Mouse (Mus musculus) brown adipose tissue, adult 24 weeks (tissue): ENCODE results near the gene Med12. TPM values are rescaled to one million over a fixed set of nuclear protein-coding genes. Genes with fewer than 3 reads are reported as not detected.
A peak's percentile ranks its signal among the peaks of the same experiment; 100 is the strongest.

Experiments
- H3K27ac ChIP-seq: fragments of 200-500 bp; replicated peaks from 2 replicates; pipeline ENCODE4 v1.5.1; 2012; ENCODE audit warnings: low read depth, mild to moderate bottlenecking, low read length
- H3K4me1 ChIP-seq: fragments of 200-500 bp; 2 replicates; pipeline ENCODE4 v1.6.1; 2012; ENCODE audit warnings: low read length, mixed read lengths; ENCODE audit not compliant: control insufficient read depth, insufficient read depth, insufficient read length
- H3K4me3 ChIP-seq: fragments of 200-500 bp; 2 replicates; pipeline ENCODE4 v1.5.1; 2012; ENCODE audit warnings: low read depth, mild to moderate bottlenecking, low read length, moderate library complexity; ENCODE audit not compliant: insufficient read depth
- polyA plus RNA-seq: library from polyadenylated mRNA; stranded (reverse); fragments of >200 nt; gene quantifications from 2 replicates; pipeline ENCODE4 v1.2.4, GENCODE M21; 2012; ENCODE audit not compliant: missing spikeins, insufficient read depth, insufficient read length

Gene Med12
- 21.8 and 30.0 TPM in 2 replicates for polyA plus RNA-seq

GRCm38 (mm10) chrX:101273875-101274738 is at the start of gene Med12:
TSS of gene Med12 (plus strand) at chrX:101274030.
- Histone ChIP-seq H3K27ac (peak within 1 kb of the TSS; percentile 73), H3K4me3 (peak within 1 kb of the TSS; percentile 80), H3K4me1 (no peaks in the 10 kb centered on the region)

- Histone ChIP-seq H3K4me3 (no peak overlapping the region), H3K4me1 (no peaks in the 10 kb centered on the region), H3K27ac (no peak overlapping the region)
Measured at GRCm38 (mm10) chrX:101245011-101245410, 28.8 kb upstream of the Med12 start.

GRCm38 (mm10) chrX:101253952-101254729 is 19.7 kb upstream of the Med12 start, which contains the start of gene Foxo4:
TSS of gene Foxo4 (plus strand) at chrX:101254528.
- no peaks in the 10 kb centered on the region for H3K4me1 ChIP-seq
- peak within 1 kb of the TSS; percentile 77 for H3K27ac ChIP-seq
- H3K4me3 ChIP-seq: peak within 1 kb of the TSS; percentile 75

- H3K4me3 ChIP-seq: peak overlapping the region; percentile 75
- no peaks in the 10 kb centered on the region for H3K4me1 ChIP-seq
- H3K27ac ChIP-seq: 0 out of 2 replicates have a peak overlapping the region, but pooled peaks have one; percentile 21
Measured at GRCm38 (mm10) chrX:101254740-101255139, 19.1 kb upstream of the Med12 start.

- Histone ChIP-seq H3K4me3 (no peak overlapping the region), H3K4me1 (no peaks in the 10 kb centered on the region), H3K27ac (no peak overlapping the region)
Measured at GRCm38 (mm10) chrX:101256603-101257002, 17.2 kb upstream of the Med12 start.

- H3K4me3 ChIP-seq: no peak overlapping the region
- no peaks in the 10 kb centered on the region for H3K4me1 ChIP-seq
- no peak overlapping the region for H3K27ac ChIP-seq
Measured at GRCm38 (mm10) chrX:101260441-101261325, 13.1 kb upstream of the Med12 start.

GRCm38 (mm10) chrX:101263892-101264291 is 9.9 kb upstream of the Med12 start, which contains the start of gene Gm614:
TSS of gene Gm614 (minus strand) at chrX:101263992.
- H3K4me3 ChIP-seq: no peak within 1 kb of the TSS
- no peak within 1 kb of the TSS for H3K27ac ChIP-seq
- no peaks in the 10 kb centered on the region for H3K4me1 ChIP-seq

- Histone ChIP-seq H3K27ac (no peak overlapping the region; the same call in 1 of the 2 replicates), H3K4me3 (no peak overlapping the region), H3K4me1 (no peaks in the 10 kb centered on the region)
Measured at GRCm38 (mm10) chrX:101266631-101267030, 7.2 kb upstream of the Med12 start.

GRCm38 (mm10) chrX:101268025-101268754 is 5.6 kb upstream of the Med12 start, which contains the start of gene Il2rg:
TSS of gene Il2rg (minus strand) at chrX:101268255.
- H3K27ac ChIP-seq: peak within 1 kb of the TSS; percentile 80
- peak within 1 kb of the TSS; percentile 59 for H3K4me3 ChIP-seq
- H3K4me1 ChIP-seq: no peaks in the 10 kb centered on the region

GRCm38 (mm10) chrX:101268755-101269124 is 5.1 kb upstream of the Med12 start, which contains the start of gene Gm20489:
TSS of gene Gm20489 (minus strand) at chrX:101269023.
- peak within 1 kb of the TSS; percentile 80 for H3K27ac ChIP-seq
- peak within 1 kb of the TSS; percentile 59 for H3K4me3 ChIP-seq
- H3K4me1 ChIP-seq: no peaks in the 10 kb centered on the region

- Histone ChIP-seq H3K27ac (no peak overlapping the region; the same call in 1 of the 2 replicates), H3K4me3 (peak overlapping the region; percentile 48)
Measured at GRCm38 (mm10) chrX:101273410-101273809, 420 bp upstream of the Med12 start.

GRCm38 (mm10) chrX:101282813-101283212 is 9.0 kb downstream of the Med12 start:
- Histone ChIP-seq H3K27ac (no peak overlapping the region), H3K4me3 (no peak overlapping the region), H3K4me1 (no peaks in the 10 kb centered on the region)

More at GRCm38 (mm10) chrX:101273410-101273809, 420 bp upstream of the Med12 start:
- H3K4me1 ChIP-seq: no peaks in the 10 kb centered on the region

GRCm38 (mm10) chrX:101285534-101285933 is 11.7 kb downstream of the Med12 start:
- no peaks in the 10 kb centered on the region for H3K4me1 ChIP-seq
- H3K27ac ChIP-seq: no peak overlapping the region
- no peak overlapping the region for H3K4me3 ChIP-seq
